Mouse (Mus musculus) lung, embryonic 14.5 days (tissue): ENCODE results near the gene Actl9. TPM values are rescaled to one million over a fixed set of nuclear protein-coding genes. Genes with fewer than 3 reads are reported as not detected.

Experiments used
- ATAC-seq: fragments of 200-750 bp; cut with Nextera tagmentation; 2 replicates; pipeline ENCODE4 v1.8.0; 2017; ENCODE audit warnings: mild to moderate bottlenecking, moderate TSS enrichment, moderate library complexity; ENCODE audit not compliant: insufficient read depth
- DNase-seq: peaks from one replicate; pipeline ENCODE4 v3.0.0-alpha.2; 2015
- H3K27ac ChIP-seq: fragments of 300-500 bp; sonication (generic); 2 replicates; pipeline ENCODE4 v1.5.1; 2014; ENCODE audit warnings: low read depth, mild to moderate bottlenecking, moderate library complexity
- H3K27me3 ChIP-seq: fragments of 300-500 bp; sonication (generic); 2 replicates; pipeline ENCODE4 v1.6.1; 2014; ENCODE audit warnings: low read length, control low read depth; ENCODE audit not compliant: insufficient read depth
- H3K36me3 ChIP-seq: fragments of 300-500 bp; sonication (generic); 2 replicates; pipeline ENCODE4 v1.6.1; 2014; ENCODE audit warnings: control low read depth; ENCODE audit not compliant: insufficient read depth
- H3K4me1 ChIP-seq: fragments of 300-500 bp; sonication (generic); 2 replicates; pipeline ENCODE4 v1.6.1; 2014; ENCODE audit warnings: antibody characterized with exemption, control low read depth; ENCODE audit not compliant: insufficient read depth
- H3K4me2 ChIP-seq: fragments of 300-500 bp; sonication (generic); 2 replicates; pipeline ENCODE4 v1.6.1; 2014; ENCODE audit warnings: mild to moderate bottlenecking
- H3K4me3 ChIP-seq: fragments of 300-500 bp; sonication (generic); 2 replicates; pipeline ENCODE4 v1.5.1; 2014; ENCODE audit warnings: low read depth, low read length
- H3K9ac ChIP-seq: fragments of 300-500 bp; sonication (generic); 2 replicates; pipeline ENCODE4 v1.6.1; 2014
- H3K9me3 ChIP-seq: fragments of 300-500 bp; sonication (generic); 2 replicates; pipeline ENCODE4 v1.6.1; 2016; ENCODE audit warnings: low read depth, low read length, control low read depth
- CTCF ChIP-seq: IDR thresholded peaks from 2 replicates; pipeline ENCODE4 v1.5.1; 2016; ENCODE audit warnings: antibody characterized with exemption, low read depth
- WGBS: fragments of 180-500 bp; shearing (Covaris S2); extraction: QIAGEN DNeasy Blood & Tissue Kit; methylation state at CpG from one replicate; pipeline ENCODE4 v1.1.7; 2014; 5-methylcytosine and 5-hydroxymethylcytosine counted together
- polyA plus RNA-seq: library from polyadenylated mRNA; unstranded; fragments of >200 nt; fragmentation: Nextera tagmentation; extraction: Ambion mirVana; gene quantifications from 2 replicates; pipeline ENCODE4 v1.2.1, GENCODE M21; 2014

Gene Actl9
- 0.23 TPM in 1 of 2 replicates, not detected in the other for polyA plus RNA-seq

- no peak for ATAC-seq
- no peak for DNase-seq
- Histone ChIP-seq H3K4me3 (no peak within 1 kb of the TSS), H3K9ac (no peak within 1 kb of the TSS), H3K27me3 (no peaks in the 10 kb centered on the region), H3K36me3 (no peaks in the 10 kb centered on the region), H3K4me1 (no peaks in the 10 kb centered on the region), H3K4me2 (no peak within 1 kb of the TSS), H3K9me3 (no peaks in the 10 kb centered on the region), H3K27ac (no peak within 1 kb of the TSS)
- TF ChIP-seq CTCF = no peak
- WGBS = 74% methylated on average over 3 of the region's 3 CpGs
Observed at GRCm38 (mm10) chr17:33432019-33432946, at the start of gene Actl9. Gene Actl9, plus strand, starts transcription at chr17:33432896.

- no peak overlapping the region for H3K9ac ChIP-seq
- H3K4me3 ChIP-seq = no peak overlapping the region
- H3K4me2 ChIP-seq = no peak overlapping the region
- H3K27me3 ChIP-seq = no peaks in the 10 kb centered on the region
- DNase-seq (no peak), ATAC-seq (no peak)
- no peaks in the 10 kb centered on the region for H3K4me1 ChIP-seq
- no peak overlapping the region for H3K27ac ChIP-seq
- peaks cover 49% of the 10 kb centered on the region for H3K36me3 ChIP-seq
- no peak for TF ChIP-seq CTCF
- H3K9me3 ChIP-seq = no peaks in the 10 kb centered on the region
Observed at GRCm38 (mm10) chr17:33385705-33386104, 47.0 kb upstream of the Actl9 start.

- WGBS = 92% methylated on average over 5 of the region's 5 CpGs
- H3K27ac ChIP-seq = no peak overlapping the region
- no peaks in the 10 kb centered on the region for H3K27me3 ChIP-seq
- H3K9ac ChIP-seq = no peak overlapping the region
- H3K9me3 ChIP-seq = no peaks in the 10 kb centered on the region
- no peak for TF ChIP-seq CTCF
- DNase-seq = no peak
- no peak for ATAC-seq
- no peaks in the 10 kb centered on the region for H3K36me3 ChIP-seq
- no peak overlapping the region for H3K4me2 ChIP-seq
- H3K4me3 ChIP-seq = no peak overlapping the region
- no peaks in the 10 kb centered on the region for H3K4me1 ChIP-seq
Observed at GRCm38 (mm10) chr17:33392271-33392670, 40.4 kb upstream of the Actl9 start.

GRCm38 (mm10) chr17:33394182-33395034, 38.3 kb upstream of the Actl9 start, which contains the start of gene Zfp101:
Gene Zfp101, minus strand, starts transcription at chr17:33394641.
- Histone ChIP-seq H3K4me1 (no peaks in the 10 kb centered on the region), H3K4me2 (peak within 1 kb of the TSS; percentile 71), H3K27ac (peak within 1 kb of the TSS; percentile 84), H3K36me3 (no peaks in the 10 kb centered on the region), H3K9me3 (no peaks in the 10 kb centered on the region), H3K4me3 (peak within 1 kb of the TSS; percentile 75), H3K9ac (peak within 1 kb of the TSS; percentile 77), H3K27me3 (no peaks in the 10 kb centered on the region)
- ATAC-seq (peak; percentile 99), DNase-seq (peak; percentile 98)
- WGBS = under 1% methylated on average over 44 of the region's 44 CpGs
- TF ChIP-seq CTCF = no peak

- 70% methylated on average over 1 of the region's 1 CpGs for WGBS
- H3K4me1 ChIP-seq = no peaks in the 10 kb centered on the region
- H3K27ac ChIP-seq = no peak overlapping the region
- H3K36me3 ChIP-seq = no peaks in the 10 kb centered on the region
- H3K4me3 ChIP-seq = no peak overlapping the region
- TF ChIP-seq CTCF = peak; percentile 80
- no peaks in the 10 kb centered on the region for H3K9me3 ChIP-seq
- no peak for ATAC-seq
- peak; percentile 92 for DNase-seq
- H3K9ac ChIP-seq = no peak overlapping the region
- no peaks in the 10 kb centered on the region for H3K27me3 ChIP-seq
- H3K4me2 ChIP-seq = no peak overlapping the region
Observed at GRCm38 (mm10) chr17:33439148-33439547, 6.5 kb downstream of the Actl9 start.

- no peak overlapping the region for H3K27ac ChIP-seq
- H3K9ac ChIP-seq = no peak overlapping the region
- WGBS = 59% methylated on average over 5 of the region's 5 CpGs
- no peaks in the 10 kb centered on the region for H3K9me3 ChIP-seq
- H3K4me2 ChIP-seq = no peak overlapping the region
- no peak for TF ChIP-seq CTCF
- no peak overlapping the region for H3K4me3 ChIP-seq
- H3K36me3 ChIP-seq = no peaks in the 10 kb centered on the region
- H3K27me3 ChIP-seq = no peaks in the 10 kb centered on the region
- DNase-seq (peak; percentile 3), ATAC-seq (no peak)
- no peaks in the 10 kb centered on the region for H3K4me1 ChIP-seq
Observed at GRCm38 (mm10) chr17:33439922-33440321, 7.2 kb downstream of the Actl9 start.

GRCm38 (mm10) chr17:33441159-33441558, 8.5 kb downstream of the Actl9 start:
- TF ChIP-seq CTCF = no peak
- no peak overlapping the region for H3K27ac ChIP-seq

More at GRCm38 (mm10) chr17:33441159-33441558, 8.5 kb downstream of the Actl9 start:
- no peak overlapping the region for H3K4me3 ChIP-seq
- H3K9me3 ChIP-seq = no peaks in the 10 kb centered on the region
- H3K9ac ChIP-seq = no peak overlapping the region
- ATAC-seq (no peak), DNase-seq (peak; percentile 1)
- no peaks in the 10 kb centered on the region for H3K36me3 ChIP-seq
- H3K27me3 ChIP-seq = no peaks in the 10 kb centered on the region
- H3K4me1 ChIP-seq = no peaks in the 10 kb centered on the region
- H3K4me2 ChIP-seq = no peak overlapping the region
